Mouse (Mus musculus) embryonic fibroblast, embryonic 13.5 days (primary cell): ENCODE data around the gene Cog5. TPM values are rescaled to one million over a fixed set of nuclear protein-coding genes. Genes with fewer than 3 reads are reported as not detected.

Source experiments
- H3K27ac ChIP-seq: 2 replicates; pipeline ENCODE4 v1.5.1; 2012; ENCODE audit warnings: low read length, control low read depth, inconsistent platforms; ENCODE audit not compliant: insufficient read depth
- H3K4me1 ChIP-seq: 2 replicates; pipeline ENCODE4 v1.6.1; 2011; ENCODE audit warnings: low read length; ENCODE audit not compliant: control insufficient read depth, insufficient read depth
- H3K4me3 ChIP-seq: 2 replicates; pipeline ENCODE4 v1.5.1; 2011; ENCODE audit warnings: mild to moderate bottlenecking, control low read depth, low read length; ENCODE audit not compliant: insufficient read depth
- CTCF ChIP-seq: IDR thresholded peaks from 2 replicates; pipeline ENCODE4 v1.5.1; 2011; ENCODE audit warnings: mild to moderate bottlenecking, control low read depth, low read length, moderate library complexity, borderline replicate concordance; ENCODE audit not compliant: insufficient read depth
- POLR2A ChIP-seq: IDR thresholded peaks from 2 replicates; pipeline ENCODE4 v1.6.1; 2011; ENCODE audit warnings: low read depth, mild to moderate bottlenecking, control low read depth, low read length, moderate library complexity
- polyA plus RNA-seq: library from polyadenylated mRNA; stranded (reverse); fragments of >200 nt; gene quantifications from 2 replicates; pipeline ENCODE4 v1.2.4, GENCODE M21; 2011; ENCODE audit warnings: low read depth; ENCODE audit not compliant: missing spikeins, insufficient read length

Cog5 gene
- polyA plus RNA-seq, 1 experiment: 48.3 TPM

DNA sequence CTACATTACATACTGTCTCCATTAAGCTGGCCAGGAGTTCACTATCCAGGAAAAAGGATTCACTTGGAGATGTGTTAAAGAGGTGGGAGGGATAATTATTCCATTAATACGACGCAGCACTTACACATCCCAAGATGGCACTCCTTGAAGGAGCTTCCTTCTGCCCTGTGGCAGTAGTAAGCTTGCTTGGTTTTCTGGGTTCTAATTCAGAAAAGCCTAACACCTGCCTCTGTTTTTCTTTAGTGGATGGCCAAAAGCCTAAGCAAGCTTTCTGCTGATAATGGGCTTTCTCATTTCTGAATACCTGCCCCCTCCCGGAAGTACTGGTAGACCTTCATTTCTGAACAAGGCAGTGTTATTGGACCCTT, 19.4 kb upstream of the Cog5 start:
- H3K27ac ChIP-seq: no peak overlapping the region
- H3K4me3 ChIP-seq: no peak overlapping the region
- no peak for TF ChIP-seq CTCF
- no peak for TF ChIP-seq POLR2A
- H3K4me1 ChIP-seq: no peaks in the 10 kb centered on the region; the same call in 1 of the 2 replicates

DNA sequence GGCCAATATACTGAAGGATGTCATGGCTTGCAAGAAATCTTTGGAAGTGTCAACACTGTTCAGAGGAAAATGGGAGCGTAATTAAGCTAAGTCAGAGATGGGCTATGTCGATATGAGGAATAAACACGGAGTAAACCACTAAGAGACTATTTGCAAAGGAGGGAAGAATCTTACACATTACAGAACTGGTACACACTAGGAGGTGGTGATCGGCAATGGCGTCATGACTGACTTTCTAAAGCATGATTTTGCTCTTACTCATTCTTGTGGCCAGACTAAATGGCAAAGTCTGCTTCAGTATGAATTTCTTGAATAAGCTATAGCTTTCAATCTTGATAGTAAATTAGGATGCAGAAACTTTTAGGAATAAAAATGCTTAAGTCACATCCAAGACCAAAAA, 1.1 kb upstream of the Cog5 start:
- peaks cover 2% of the 10 kb centered on the region; the same call in 1 of the 2 replicates for H3K4me1 ChIP-seq
- TF ChIP-seq POLR2A (no peak), CTCF (no peak)
- peak overlapping the region; percentile 17; the same call in 1 of the 2 replicates for H3K4me3 ChIP-seq
- H3K27ac ChIP-seq: no peak overlapping the region

DNA sequence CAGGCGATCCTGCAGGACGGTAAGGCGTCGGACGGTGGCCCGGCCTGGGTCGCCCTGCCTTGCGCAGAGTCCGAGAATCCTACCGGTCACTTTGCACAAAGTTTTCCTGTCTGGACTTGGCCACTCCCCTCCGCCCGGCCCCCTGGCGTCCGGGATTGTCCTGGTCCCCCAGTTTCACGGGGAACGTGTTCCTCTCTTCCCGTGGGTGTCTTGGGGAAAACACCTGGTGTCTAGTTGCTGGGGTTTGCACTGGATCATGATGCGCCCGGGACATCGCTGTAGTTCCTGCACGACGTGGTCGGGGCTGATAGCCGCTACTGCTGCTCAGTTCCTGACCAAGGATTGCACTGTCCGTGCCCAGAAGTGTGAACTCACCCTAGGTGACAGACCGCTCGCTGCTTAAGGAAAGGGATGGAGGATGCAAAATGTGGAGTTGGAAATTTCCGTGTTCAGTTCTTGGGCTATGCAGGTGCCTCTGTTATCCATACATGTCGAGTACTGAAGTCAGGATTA, 352 bp downstream of the Cog5 start:
- H3K4me3 ChIP-seq: peak overlapping the region; percentile 93
- H3K27ac ChIP-seq: 0 out of 2 replicates have a peak overlapping the region, but pooled peaks have one; percentile 11
- TF ChIP-seq CTCF: no peak
- TF ChIP-seq POLR2A: no peak
- peaks cover 2% of the 10 kb centered on the region; the same call in 1 of the 2 replicates for H3K4me1 ChIP-seq

DNA sequence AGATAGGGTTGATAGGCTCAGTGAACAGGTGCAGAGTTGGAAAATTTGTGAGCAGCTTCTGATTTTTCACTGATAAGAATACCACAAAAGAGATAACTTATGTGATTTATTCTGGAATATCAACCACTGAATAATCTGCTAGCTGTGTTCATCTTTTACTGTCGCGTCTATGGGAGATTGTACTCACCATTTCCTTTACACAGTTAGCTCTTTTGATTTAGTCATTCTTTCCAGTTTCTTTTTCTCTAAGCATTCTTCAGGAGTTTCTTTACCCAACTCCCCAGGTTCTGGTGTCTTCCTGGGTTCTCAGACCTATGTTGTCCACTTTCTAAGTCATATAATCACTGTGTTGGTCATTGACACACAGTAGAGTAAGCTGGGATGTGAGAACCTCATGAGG, 2.2 kb downstream of the Cog5 start:
- Histone ChIP-seq H3K4me1 (peaks cover 2% of the 10 kb centered on the region; the same call in 1 of the 2 replicates), H3K4me3 (no peak overlapping the region), H3K27ac (no peak overlapping the region)
- TF ChIP-seq CTCF (no peak), POLR2A (no peak)

DNA sequence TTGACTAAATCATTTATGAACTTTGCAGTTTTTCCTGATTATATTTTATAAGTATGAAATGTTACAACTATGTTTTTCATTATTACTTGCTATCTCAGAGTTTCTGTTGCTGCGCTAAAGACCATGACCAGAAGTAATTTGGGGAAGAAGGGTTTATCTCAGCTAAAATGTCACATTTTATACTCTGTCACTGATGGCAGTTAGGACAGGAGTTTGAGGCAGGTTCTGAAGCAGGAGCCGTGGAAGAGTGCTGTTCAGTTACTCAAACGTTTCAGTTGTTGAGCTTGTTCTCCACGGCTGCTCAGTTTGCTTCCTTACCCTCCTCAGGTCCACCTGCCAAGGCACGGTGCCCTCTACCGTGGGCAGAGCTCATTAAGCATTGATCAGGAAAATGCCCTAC, 11.3 kb downstream of the Cog5 start:
- no peaks in the 10 kb centered on the region for H3K4me1 ChIP-seq
- no peak overlapping the region for H3K4me3 ChIP-seq
- H3K27ac ChIP-seq: no peak overlapping the region
- TF ChIP-seq POLR2A: no peak
- TF ChIP-seq CTCF: no peak

DNA sequence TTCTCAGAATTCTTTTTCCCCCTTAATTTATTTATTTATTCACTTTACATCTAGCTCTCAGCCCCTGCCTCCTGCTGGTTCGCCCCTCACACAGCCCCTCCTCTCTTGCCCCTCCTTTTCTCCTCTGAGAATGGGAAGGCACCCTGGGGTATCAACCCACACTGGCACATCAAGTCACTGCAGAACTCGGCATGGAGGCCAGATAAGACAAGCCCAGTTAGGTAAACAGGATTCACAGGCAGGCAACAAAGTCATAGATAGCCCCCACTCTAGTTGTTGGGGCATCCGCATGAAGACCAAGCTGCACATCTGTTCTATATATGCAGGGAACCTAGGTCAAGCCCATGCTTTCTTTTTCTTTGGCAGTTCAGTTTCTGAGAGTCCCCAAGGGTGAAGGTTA, 12.5 kb downstream of the Cog5 start:
- H3K27ac ChIP-seq: no peak overlapping the region
- H3K4me1 ChIP-seq: no peaks in the 10 kb centered on the region
- no peak for TF ChIP-seq POLR2A
- TF ChIP-seq CTCF: no peak
- no peak overlapping the region for H3K4me3 ChIP-seq

DNA sequence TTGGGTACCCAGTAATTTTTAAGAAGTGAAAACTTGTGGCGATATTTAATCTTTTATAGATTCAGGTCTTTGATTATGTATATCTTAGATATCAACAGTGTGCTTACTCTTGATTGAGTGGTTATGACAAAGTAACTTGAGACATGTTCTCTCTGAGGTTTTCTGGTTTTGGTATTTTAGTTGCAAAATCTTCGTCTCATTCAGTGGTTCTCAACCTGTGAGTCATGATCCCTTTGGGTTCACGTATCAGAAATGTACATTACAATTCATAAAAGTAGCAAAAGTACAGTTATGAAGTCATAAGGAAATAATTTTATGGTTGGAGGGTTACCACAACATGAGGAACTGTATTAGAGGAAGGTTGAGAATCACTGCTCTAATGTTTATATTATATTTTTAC, 32.0 kb downstream of the Cog5 start:
- Histone ChIP-seq H3K27ac (peak overlapping the region; percentile 18; the same call in 1 of the 2 replicates), H3K4me3 (no peak overlapping the region), H3K4me1 (no peaks in the 10 kb centered on the region)
- no peak for TF ChIP-seq CTCF

DNA sequence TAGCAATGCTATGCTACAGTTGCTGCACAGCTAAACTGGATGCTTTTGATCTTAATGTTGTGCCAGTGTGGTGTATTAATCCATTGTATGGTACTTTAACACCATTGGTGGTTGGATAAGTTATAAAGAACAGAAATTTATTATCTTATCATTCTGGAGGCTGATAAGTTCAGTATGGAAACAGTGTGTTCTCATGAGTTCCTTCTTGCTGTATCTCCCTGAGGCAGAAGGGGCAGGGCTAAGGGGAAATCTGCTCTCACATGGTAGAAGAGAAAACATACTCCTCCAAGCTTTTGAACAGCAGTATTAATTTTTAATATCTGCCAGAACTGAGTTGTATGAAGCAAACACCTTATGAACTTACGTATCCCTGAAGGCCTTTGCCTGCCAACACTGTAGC, 38.6 kb downstream of the Cog5 start:
- H3K27ac ChIP-seq: no peak overlapping the region
- TF ChIP-seq CTCF (no peak), POLR2A (no peak)
- no peak overlapping the region for H3K4me3 ChIP-seq
- no peaks in the 10 kb centered on the region for H3K4me1 ChIP-seq

DNA sequence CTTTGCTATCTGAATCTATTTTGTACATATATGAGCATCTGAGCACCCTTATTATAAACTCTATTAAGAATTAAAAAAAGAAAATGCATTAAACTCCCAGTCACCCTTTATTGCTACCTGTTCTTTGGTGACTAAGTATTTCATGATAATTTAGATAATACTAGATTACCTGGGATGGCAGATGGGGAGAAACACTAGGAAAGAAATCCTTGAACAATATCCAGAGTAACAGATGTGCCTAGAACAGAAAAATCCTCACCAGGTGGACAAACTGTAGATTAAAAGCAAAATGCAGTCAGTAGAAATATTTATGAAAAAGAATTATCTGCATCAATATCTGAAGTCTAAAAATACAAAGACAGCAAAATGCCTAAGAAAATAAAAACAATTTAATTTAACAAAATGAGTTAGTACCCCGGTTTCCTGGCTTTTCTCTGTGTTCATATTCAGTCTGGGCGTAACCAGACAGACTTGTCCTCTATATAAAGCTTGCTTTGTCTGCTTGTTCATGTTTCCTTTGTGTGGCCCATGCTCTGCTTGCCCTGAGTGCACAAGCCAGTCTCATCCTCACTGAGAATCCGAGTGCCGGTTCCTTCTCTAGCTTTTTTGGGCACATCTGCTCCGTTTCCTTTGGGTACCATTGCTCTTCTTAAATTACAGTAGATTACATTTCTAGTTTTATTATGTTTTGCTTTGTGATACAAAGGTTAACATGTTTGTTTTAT, 46.1 kb downstream of the Cog5 start:
- no peak for TF ChIP-seq POLR2A
- TF ChIP-seq CTCF: no peak
- Histone ChIP-seq H3K27ac (no peak overlapping the region), H3K4me3 (no peak overlapping the region), H3K4me1 (no peaks in the 10 kb centered on the region)

DNA sequence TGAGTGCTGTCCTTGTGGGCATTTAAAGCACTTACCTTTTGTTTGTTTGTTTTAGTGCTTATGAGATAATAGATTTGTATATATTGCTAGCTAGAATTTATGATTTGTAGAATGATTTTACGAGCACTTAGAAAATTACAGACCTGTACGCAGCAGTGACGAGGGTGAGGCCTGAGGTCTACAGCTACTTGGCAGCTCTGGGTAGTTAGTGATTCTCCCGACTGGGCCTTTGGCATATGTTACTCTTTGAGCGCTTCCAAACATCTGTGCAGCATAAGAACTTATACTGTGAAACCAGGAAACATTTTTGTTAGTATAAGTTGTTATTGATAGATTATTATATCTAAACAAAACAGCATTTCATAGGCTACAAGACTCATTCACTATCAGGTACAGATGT, 46.7 kb downstream of the Cog5 start:
- no peaks in the 10 kb centered on the region for H3K4me1 ChIP-seq
- TF ChIP-seq CTCF (no peak), POLR2A (no peak)
- no peak overlapping the region for H3K27ac ChIP-seq
- no peak overlapping the region for H3K4me3 ChIP-seq
